ENCODE assay signal across 11 mouse cellular contexts in genomic region chr9:41054166-41054565, GRCm38 (mm10). TPM values are rescaled to one million over a fixed set of nuclear protein-coding genes. Genes with fewer than 3 reads are reported as not detected.
DNase-seq lines count a peak whose midpoint lies in the region; ATAC-seq and TF ChIP-seq lines count a peak whose summit lies in the region.
"Had no signal": no experiment of that assay in that cellular context is flagged by ENCODE, and none has a peak within 500 bp of the region (broad histone marks: within the 10 kb centered on the region; RNA-seq: fewer than 3 reads in every experiment).

No protein-coding gene starts in this region.

- H3K4me2 ChIP-seq in midbrain, postnatal 0 days (ENCODE audit: low read depth, low read length, poor library complexity, severe bottlenecking): no peak overlapping the region
- no peak overlapping the region for H3K4me2 ChIP-seq in midbrain, embryonic 11.5 days
- H3K4me2 ChIP-seq: heart, embryonic 11.5 days; limb, embryonic 15.5 days had no signal

- H3K4me3 ChIP-seq in midbrain, postnatal 0 days (ENCODE audit: low read depth, low read length): no peak overlapping the region
- no peak overlapping the region for H3K4me3 ChIP-seq in midbrain, embryonic 11.5 days (ENCODE audit: low read depth, low read length)
- no peak overlapping the region for H3K4me3 ChIP-seq in limb, embryonic 10.5 days
- H3K4me3 ChIP-seq: limb, embryonic 15.5 days had no signal

- WGBS in midbrain, postnatal 0 days: 67% methylated on average over 9 of the region's 9 CpGs
- 84% methylated on average over 9 of the region's 9 CpGs for WGBS in midbrain, embryonic 11.5 days
- WGBS in limb, embryonic 10.5 days: 89% methylated on average over 9 of the region's 9 CpGs

- ATAC-seq in midbrain, postnatal 0 days (ENCODE audit: low FRiP score): peak; percentile 48
- no peak for ATAC-seq in midbrain, embryonic 11.5 days (ENCODE audit: low FRiP score)

- H3K9ac ChIP-seq in midbrain, postnatal 0 days (replicated peaks; ENCODE audit: low read length, poor library complexity, severe bottlenecking): no peak overlapping the region
- no peak overlapping the region for H3K9ac ChIP-seq in midbrain, embryonic 11.5 days (ENCODE audit: low read length)
- H3K9ac ChIP-seq: limb, embryonic 15.5 days had no signal

- DNase-seq in midbrain, postnatal 0 days (ENCODE audit: low spot score): peak; percentile 81
- DNase-seq in midbrain, embryonic 11.5 days (ENCODE audit: low spot score, missing footprints): no peak
- DNase-seq in frontal cortex, adult 2 months (ENCODE audit: extremely low spot score in 1 of 2, low spot score in 1 of 2): peak; percentile 90 to 93
- peak; percentile 86 for DNase-seq in left cerebral cortex, adult 11 months (ENCODE audit: low spot score)
- DNase-seq in right cerebral cortex, postnatal 4 days: peak; percentile 56
- no peak for DNase-seq in thymus, postnatal 14 days
- no peak for DNase-seq in limb, embryonic 10.5 days (ENCODE audit: low spot score)
- no peak for DNase-seq in lung, postnatal 14 days
- DNase-seq: thymus, postnatal 36 days had no signal

- no peaks in the 10 kb centered on the region for H3K36me3 ChIP-seq in midbrain, postnatal 0 days (ENCODE audit: insufficient read depth, low read length)
- H3K36me3 ChIP-seq in midbrain, embryonic 11.5 days (ENCODE audit: control insufficient read depth, insufficient read depth, low read length): no peaks in the 10 kb centered on the region
- no peaks in the 10 kb centered on the region; the same call in 1 of the 2 replicates for H3K36me3 ChIP-seq in limb, embryonic 10.5 days
- H3K36me3 ChIP-seq: limb, embryonic 15.5 days had no signal

- no peaks in the 10 kb centered on the region; the same call in 1 of the 2 replicates for H3K4me1 ChIP-seq in midbrain, postnatal 0 days (ENCODE audit: insufficient read depth, low read length)
- H3K4me1 ChIP-seq in midbrain, embryonic 11.5 days (ENCODE audit: control insufficient read depth, insufficient read depth, low read length): no peaks in the 10 kb centered on the region
- no peaks in the 10 kb centered on the region; the same call in none of the 2 replicates for H3K4me1 ChIP-seq in limb, embryonic 10.5 days

- H3K27me3 ChIP-seq in midbrain, postnatal 0 days (ENCODE audit: insufficient read depth, low read length): no peaks in the 10 kb centered on the region
- H3K27me3 ChIP-seq in midbrain, embryonic 11.5 days (ENCODE audit: control insufficient read depth, insufficient read depth, low read length): no peaks in the 10 kb centered on the region
- no peaks in the 10 kb centered on the region for H3K27me3 ChIP-seq in limb, embryonic 10.5 days (ENCODE audit: low read depth, poor library complexity, severe bottlenecking)
- H3K27me3 ChIP-seq: limb, embryonic 15.5 days had no signal

- no peaks in the 10 kb centered on the region for H3K9me3 ChIP-seq in midbrain, postnatal 0 days (ENCODE audit: low read length)
- H3K9me3 ChIP-seq in midbrain, embryonic 11.5 days (ENCODE audit: control insufficient read depth, low read length): no peaks in the 10 kb centered on the region
- no peaks in the 10 kb centered on the region for H3K9me3 ChIP-seq in limb, embryonic 10.5 days (replicated peaks)
- H3K9me3 ChIP-seq: limb, embryonic 15.5 days had no signal

- H3K27ac ChIP-seq in midbrain, postnatal 0 days (ENCODE audit: low read depth, low read length): no peak overlapping the region
- H3K27ac ChIP-seq in midbrain, embryonic 11.5 days (ENCODE audit: low read depth, low read length): no peak overlapping the region
- no peak overlapping the region for H3K27ac ChIP-seq in limb, embryonic 10.5 days
- H3K27ac ChIP-seq: limb, embryonic 15.5 days had no signal

- no peak for TF ChIP-seq CTCF in midbrain, postnatal 0 days (IDR thresholded peaks at IDR 0.05)

RNA-seq across cellular contexts. Expression of gene Crtam, which starts 49.7 kb away (rescaled TPM):
- total RNA-seq in midbrain, postnatal 0 days (2014; rRNA removed): 0.05 TPM in 1 of 2 replicates, not detected in the other
- 0.28 and 0.37 TPM in 2 replicates for polyA plus RNA-seq in midbrain, postnatal 0 days (2015; fragmentation: Nextera tagmentation; extraction: Ambion mirVana)
- polyA plus RNA-seq in midbrain, embryonic 11.5 days (2014; fragmentation: Nextera tagmentation; extraction: Ambion mirVana): 0.07 TPM in 1 of 2 replicates, not detected in the other
- polyA plus RNA-seq in frontal cortex, adult 2 months (2012; rRNA removed): 0.04 and 0.06 TPM in 2 replicates
- 0.08 and 0.16 TPM in 2 replicates for polyA plus RNA-seq in limb, embryonic 10.5 days (2016; fragmentation: Nextera tagmentation; extraction: Ambion mirVana)

Comparison
In these comparisons a context has a peak if more than half of its experiments do, and no peak if none do; other contexts are left out.
1. DNase-seq: peak in midbrain, postnatal 0 days (single experiment), frontal cortex, adult 2 months (2 of 2), left cerebral cortex, adult 11 months (single experiment) and right cerebral cortex, postnatal 4 days (single experiment); none in midbrain, embryonic 11.5 days (single experiment), thymus, postnatal 14 days (single experiment), limb, embryonic 10.5 days (single experiment) and lung, postnatal 14 days (single experiment).